Mouse (Mus musculus) kidney, postnatal 0 days (tissue): ENCODE data around the gene Rgs6. TPM values are rescaled to one million over a fixed set of nuclear protein-coding genes. Genes with fewer than 3 reads are reported as not detected.

Experiments
- ATAC-seq: fragments of 200-750 bp; cut with Nextera tagmentation; replicated peaks from 2 replicates; pipeline ENCODE4 v1.8.0; 2017; ENCODE audit warnings: low read depth, moderate number of reproducible peaks, moderate TSS enrichment, moderate library complexity; ENCODE audit not compliant: low FRiP score
- DNase-seq: peaks from one replicate; pipeline ENCODE4 v3.0.0-alpha.2; 2016; ENCODE audit warnings: low spot score
- H3K27ac ChIP-seq: fragments of 300-500 bp; sonication (generic); 2 replicates; pipeline ENCODE4 v1.5.1; 2014; ENCODE audit warnings: mild to moderate bottlenecking
- H3K27me3 ChIP-seq: fragments of 300-500 bp; sonication (generic); 2 replicates; pipeline ENCODE4 v1.6.1; 2014; ENCODE audit warnings: low read length, mixed read lengths; ENCODE audit not compliant: insufficient read depth
- H3K36me3 ChIP-seq: fragments of 300-500 bp; sonication (generic); 2 replicates; pipeline ENCODE4 v1.6.1; 2014; ENCODE audit warnings: low read length, mixed read lengths; ENCODE audit not compliant: insufficient read depth
- H3K4me1 ChIP-seq: fragments of 300-500 bp; sonication (generic); replicated peaks from 2 replicates; pipeline ENCODE4 v1.6.1; 2014; ENCODE audit warnings: antibody characterized with exemption, low read length, mixed read lengths; ENCODE audit not compliant: insufficient read depth
- H3K4me2 ChIP-seq: fragments of 300-500 bp; sonication (generic); 2 replicates; pipeline ENCODE4 v1.6.1; 2014; ENCODE audit warnings: mild to moderate bottlenecking, low read length, moderate library complexity, mixed read lengths
- H3K4me3 ChIP-seq: fragments of 300-500 bp; sonication (generic); replicated peaks from 2 replicates; pipeline ENCODE4 v1.5.1; 2014; ENCODE audit warnings: low read depth, low read length
- H3K9ac ChIP-seq: fragments of 300-500 bp; sonication (generic); 2 replicates; pipeline ENCODE4 v1.6.1; 2014; ENCODE audit warnings: low read depth, low read length
- H3K9me3 ChIP-seq: fragments of 300-500 bp; sonication (generic); replicated peaks from 2 replicates; pipeline ENCODE4 v1.6.1; 2016; ENCODE audit warnings: low read length, inconsistent platforms, mixed read lengths
- CTCF ChIP-seq: IDR thresholded peaks from 2 replicates; pipeline ENCODE4 v1.5.1; 2016; ENCODE audit warnings: antibody characterized with exemption, low read depth, mild to moderate bottlenecking, moderate library complexity
- WGBS: fragments of 180-500 bp; shearing (Covaris S2); extraction: QIAGEN DNeasy Blood & Tissue Kit; methylation state at CpG from one replicate; pipeline ENCODE4 v1.1.7; 2014; 5-methylcytosine and 5-hydroxymethylcytosine counted together
- polyA plus RNA-seq: library from polyadenylated mRNA; unstranded; fragments of >200 nt; fragmentation: Nextera tagmentation; extraction: Ambion mirVana; gene quantifications from 2 replicates; pipeline ENCODE4 v1.2.1, GENCODE M21; 2015

Rgs6 gene
- polyA plus RNA-seq, 1 experiment from 2014 or later: 2.2 TPM

DNA sequence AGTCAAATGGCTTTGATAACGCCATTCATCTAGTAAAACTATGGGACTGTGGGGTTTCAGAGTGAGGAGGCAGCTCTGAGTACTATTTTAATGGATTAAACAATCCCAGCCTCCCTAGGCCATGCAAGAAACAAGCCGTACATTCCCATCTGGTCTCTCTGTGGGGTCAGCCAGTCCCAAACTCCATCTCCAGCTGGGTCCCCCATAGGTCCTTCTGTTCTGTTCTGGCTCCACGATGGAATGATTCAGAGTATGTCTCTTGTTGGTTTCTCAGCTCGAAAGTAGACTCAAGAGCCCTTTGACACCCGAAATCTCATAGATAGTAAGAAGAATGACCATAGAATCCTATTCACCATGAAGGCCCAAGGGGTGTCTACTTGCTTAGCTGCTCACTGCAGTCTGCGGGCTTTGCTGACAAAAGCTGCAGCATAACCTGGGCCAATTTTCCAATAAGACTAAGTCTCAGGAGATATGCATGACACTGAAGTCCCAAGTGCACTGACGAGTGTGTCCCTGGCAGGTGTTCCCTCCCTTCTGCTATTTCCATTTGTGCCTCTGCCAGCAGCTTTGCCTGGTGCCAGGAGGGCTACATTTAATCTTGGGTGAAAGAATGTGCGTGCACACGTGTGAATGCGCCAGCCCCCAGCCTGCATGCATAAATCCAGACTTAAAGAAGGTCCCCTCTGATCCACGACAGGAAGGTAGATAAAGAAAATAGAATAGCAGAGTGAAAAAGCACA lies 522.0 kb downstream of the Rgs6 start:
- ATAC-seq (no peak), DNase-seq (no peak)
- 73% methylated on average over 11 of the region's 11 CpGs for WGBS
- Histone ChIP-seq H3K36me3 (no peaks in the 10 kb centered on the region), H3K4me1 (no peaks in the 10 kb centered on the region), H3K4me3 (no peak overlapping the region), H3K9ac (no peak overlapping the region), H3K27ac (no peak overlapping the region), H3K9me3 (no peaks in the 10 kb centered on the region), H3K4me2 (no peak overlapping the region), H3K27me3 (no peaks in the 10 kb centered on the region)
- no peak for TF ChIP-seq CTCF

DNA sequence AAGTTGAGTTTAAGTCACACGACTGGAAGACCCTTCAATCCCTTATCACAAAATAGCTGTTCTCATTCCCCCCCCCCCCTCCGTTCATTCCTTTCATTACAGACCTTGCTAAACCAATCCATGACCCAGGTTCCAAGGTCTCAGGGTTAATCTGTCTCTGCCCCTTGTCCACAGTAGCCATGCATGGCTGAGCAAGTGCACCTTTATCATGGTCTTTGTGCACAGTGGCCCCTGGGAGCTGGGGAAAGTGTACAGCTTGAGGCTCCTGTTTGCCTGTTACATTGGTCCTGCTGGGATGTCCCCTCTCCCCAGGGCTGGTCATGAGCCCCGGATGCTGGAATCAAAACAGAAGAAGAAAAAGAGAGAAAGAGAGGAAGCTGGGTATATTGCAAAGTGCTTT lies 522.6 kb downstream of the Rgs6 start:
- H3K4me3 ChIP-seq: no peak overlapping the region
- no peaks in the 10 kb centered on the region for H3K4me1 ChIP-seq
- H3K27ac ChIP-seq: no peak overlapping the region
- H3K36me3 ChIP-seq: no peaks in the 10 kb centered on the region
- H3K27me3 ChIP-seq: no peaks in the 10 kb centered on the region
- WGBS: 49% methylated on average over 3 of the region's 3 CpGs
- DNase-seq (no peak), ATAC-seq (no peak)
- no peak overlapping the region for H3K4me2 ChIP-seq
- H3K9ac ChIP-seq: no peak overlapping the region
- no peaks in the 10 kb centered on the region for H3K9me3 ChIP-seq
- no peak for TF ChIP-seq CTCF

DNA sequence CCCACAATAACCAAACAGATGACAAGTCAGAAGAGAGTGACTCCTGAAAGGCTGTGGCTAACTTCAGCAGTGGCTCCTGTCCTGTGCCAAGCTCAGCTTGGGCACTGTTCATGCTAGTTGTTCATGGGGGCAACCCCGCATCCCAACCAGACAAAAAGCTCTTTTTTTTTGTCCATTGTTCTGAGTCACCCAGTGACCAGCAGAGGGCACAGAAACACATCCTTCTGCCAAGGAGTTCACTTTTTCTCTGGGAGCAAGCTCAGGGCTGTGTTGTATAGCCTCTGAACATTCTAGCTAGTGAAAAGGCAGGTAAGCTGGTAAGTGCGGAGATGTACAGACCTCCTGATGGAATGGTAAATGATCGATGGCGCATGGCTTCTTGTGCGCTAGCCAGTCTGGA lies 524.2 kb downstream of the Rgs6 start:
- ATAC-seq: no peak; the same call in 1 of the 2 replicates
- 83% methylated on average over 5 of the region's 5 CpGs for WGBS

DNA sequence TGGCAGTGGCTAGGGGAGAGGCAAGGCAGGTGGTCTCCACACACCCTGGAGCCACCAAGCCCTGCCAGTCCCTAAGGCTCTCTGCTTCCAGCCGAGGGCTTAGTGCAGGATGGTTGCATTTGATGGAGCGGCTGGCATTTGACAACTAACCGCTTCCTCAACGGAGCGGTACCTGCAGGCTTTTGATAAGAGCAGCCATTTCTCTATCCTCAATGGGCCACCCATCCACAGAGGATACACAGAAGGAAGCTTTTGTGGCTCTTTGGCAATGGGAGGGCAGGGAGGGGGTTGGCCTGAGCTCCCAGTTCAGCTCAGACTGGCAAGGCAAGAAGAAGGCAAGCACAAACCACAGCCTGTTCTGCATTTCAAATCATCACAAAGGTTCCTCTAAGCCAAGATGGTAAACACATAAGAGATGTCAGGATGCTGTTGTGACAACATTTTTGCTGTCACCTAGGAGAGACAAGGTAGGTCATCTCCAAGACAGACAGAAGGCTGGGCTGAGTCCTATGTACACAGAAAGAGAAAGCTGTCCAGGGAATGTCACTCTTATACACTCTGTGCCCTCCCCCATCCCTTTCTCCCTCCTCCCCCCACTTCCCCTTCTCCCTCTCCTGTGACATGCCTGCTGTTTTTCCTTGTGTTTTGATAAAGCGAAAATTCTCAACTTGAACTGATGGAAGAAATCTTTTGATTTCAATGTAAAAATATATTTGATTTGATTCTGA lies 525.0 kb downstream of the Rgs6 start:
- no peak overlapping the region for H3K27ac ChIP-seq
- H3K4me2 ChIP-seq: no peak overlapping the region
- no peak overlapping the region for H3K9ac ChIP-seq
- no peaks in the 10 kb centered on the region for H3K27me3 ChIP-seq
- no peak overlapping the region for H3K4me3 ChIP-seq
- WGBS: 71% methylated on average over 6 of the region's 6 CpGs
- no peak for TF ChIP-seq CTCF
- H3K9me3 ChIP-seq: no peaks in the 10 kb centered on the region
- no peak for ATAC-seq
- DNase-seq: no peak
- no peaks in the 10 kb centered on the region for H3K4me1 ChIP-seq
- no peaks in the 10 kb centered on the region for H3K36me3 ChIP-seq

More for the DNA sequence above, 524.2 kb downstream of the Rgs6 start:
- Histone ChIP-seq H3K4me1 (no peaks in the 10 kb centered on the region), H3K4me2 (no peak overlapping the region), H3K36me3 (no peaks in the 10 kb centered on the region), H3K9me3 (no peaks in the 10 kb centered on the region), H3K4me3 (no peak overlapping the region), H3K27ac (no peak overlapping the region), H3K27me3 (no peaks in the 10 kb centered on the region), H3K9ac (no peak overlapping the region)
- peak; percentile 55 for DNase-seq
- TF ChIP-seq CTCF: peak; percentile 66

DNA sequence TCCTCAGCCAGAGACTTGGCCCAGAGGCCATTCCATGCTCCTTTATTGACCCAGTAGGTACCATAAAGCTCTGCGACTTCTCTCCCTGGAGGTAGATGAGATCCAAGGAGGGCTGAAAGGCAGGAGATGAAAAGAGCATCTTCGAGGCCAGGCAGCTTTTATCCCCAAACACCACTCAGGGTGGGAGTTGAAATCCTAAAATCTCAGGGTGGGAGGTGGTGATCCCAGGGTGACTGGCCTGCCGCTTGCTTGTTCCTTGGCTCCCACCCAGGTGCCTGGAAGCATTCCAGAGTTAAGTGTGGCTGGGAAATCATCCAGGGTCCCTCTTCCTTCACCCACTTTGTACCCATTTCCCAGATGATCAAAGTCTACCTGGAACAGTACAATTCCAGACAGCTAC lies 525.9 kb downstream of the Rgs6 start:
- H3K4me3 ChIP-seq: no peak overlapping the region
- DNase-seq (no peak), ATAC-seq (no peak)
- H3K36me3 ChIP-seq: no peaks in the 10 kb centered on the region
- no peak overlapping the region for H3K4me2 ChIP-seq
- H3K27me3 ChIP-seq: no peaks in the 10 kb centered on the region
- no peaks in the 10 kb centered on the region for H3K9me3 ChIP-seq
- H3K4me1 ChIP-seq: no peaks in the 10 kb centered on the region
- WGBS: 47% methylated on average over 3 of the region's 3 CpGs
- no peak overlapping the region for H3K27ac ChIP-seq
- H3K9ac ChIP-seq: no peak overlapping the region
- TF ChIP-seq CTCF: no peak

DNA sequence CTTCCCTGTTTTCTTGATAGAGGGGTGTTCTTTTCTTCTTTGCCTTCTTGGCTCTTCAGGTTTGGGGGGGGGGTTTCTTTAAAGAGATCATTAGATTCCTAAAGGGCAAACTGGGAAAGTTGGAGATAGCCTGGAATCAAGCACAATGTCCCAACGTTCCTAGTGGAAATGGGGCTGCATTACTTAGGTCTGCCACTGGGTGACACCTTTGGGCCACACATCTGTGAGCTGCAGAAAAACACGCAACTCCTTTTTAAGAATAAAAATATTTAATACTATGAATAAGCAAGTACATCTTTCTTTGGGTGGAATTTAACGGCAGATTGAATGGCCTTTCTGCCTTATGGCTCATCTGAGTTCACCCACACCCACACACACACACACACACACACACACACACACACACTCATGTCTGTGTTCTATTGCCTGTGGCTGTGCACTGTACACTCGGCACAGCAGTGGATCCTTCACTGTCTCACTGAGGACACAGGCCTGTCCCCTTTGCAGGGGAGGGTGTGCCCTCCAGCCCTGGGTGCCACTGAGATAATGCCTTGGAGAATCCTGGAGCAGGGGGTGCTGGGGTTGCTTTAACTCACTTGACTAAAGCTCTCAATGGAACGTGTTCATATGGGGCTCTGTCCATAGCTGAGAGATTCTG lies 526.4 kb downstream of the Rgs6 start:
- no peaks in the 10 kb centered on the region for H3K27me3 ChIP-seq
- DNase-seq (peak; percentile 79), ATAC-seq (no peak)
- no peaks in the 10 kb centered on the region for H3K9me3 ChIP-seq
- no peak overlapping the region for H3K4me2 ChIP-seq
- H3K9ac ChIP-seq: no peak overlapping the region
- WGBS: 41% methylated on average over 5 of the region's 5 CpGs
- TF ChIP-seq CTCF: peak; percentile 92
- no peak overlapping the region for H3K27ac ChIP-seq
- H3K36me3 ChIP-seq: no peaks in the 10 kb centered on the region
- H3K4me3 ChIP-seq: no peak overlapping the region
- no peaks in the 10 kb centered on the region for H3K4me1 ChIP-seq
